Mouse (Mus musculus): ENCODE measurements around the gene Dnajb5.
A peak's percentile ranks its signal among the peaks of the same experiment; 100 is the strongest.

The Dnajb5 gene

GRCm38 (mm10) chr4:42944185-42944584 is 5.4 kb upstream of the Dnajb5 start:
- DNase-seq (ENCODE audit: low spot score) = no peak

GRCm38 (mm10) chr4:42945043-42945442 is 4.6 kb upstream of the Dnajb5 start:
- no peak for DNase-seq (ENCODE audit: low spot score)

- no peak for DNase-seq (ENCODE audit: low spot score)
Measured at GRCm38 (mm10) chr4:42945445-42945844, 4.2 kb upstream of the Dnajb5 start.

- DNase-seq (ENCODE audit: low spot score) = peak; percentile 74
Measured at GRCm38 (mm10) chr4:42945952-42946351, 3.7 kb upstream of the Dnajb5 start.

- peak; percentile 92 for DNase-seq (ENCODE audit: low spot score)
Measured at GRCm38 (mm10) chr4:42946733-42947290, 2.8 kb upstream of the Dnajb5 start.

GRCm38 (mm10) chr4:42948527-42948926 is 1.1 kb upstream of the Dnajb5 start:
- DNase-seq (ENCODE audit: low spot score) = no peak

- DNase-seq (ENCODE audit: low spot score) = no peak
Measured at GRCm38 (mm10) chr4:42949051-42949675, 451 bp upstream of the Dnajb5 start.

- DNase-seq (ENCODE audit: low spot score) = peak; percentile 74
Measured at GRCm38 (mm10) chr4:42950065-42950558, 498 bp downstream of the Dnajb5 start.

GRCm38 (mm10) chr4:42951206-42952195 is 1.9 kb downstream of the Dnajb5 start:
- DNase-seq (ENCODE audit: low spot score) = no peak

GRCm38 (mm10) chr4:42952563-42952962 is 2.9 kb downstream of the Dnajb5 start:
- DNase-seq (ENCODE audit: low spot score) = no peak

GRCm38 (mm10) chr4:42953435-42954094 is 4.0 kb downstream of the Dnajb5 start:
- no peak for DNase-seq (ENCODE audit: low spot score)

- peak; percentile 74 for DNase-seq (ENCODE audit: low spot score)
Measured at GRCm38 (mm10) chr4:42954297-42954696, 4.7 kb downstream of the Dnajb5 start.

- DNase-seq (ENCODE audit: low spot score) = no peak
Measured at GRCm38 (mm10) chr4:42955200-42955599, 5.6 kb downstream of the Dnajb5 start.

- DNase-seq (ENCODE audit: low spot score) = no peak
Measured at GRCm38 (mm10) chr4:42956581-42956980, 7.0 kb downstream of the Dnajb5 start.

- no peak for DNase-seq (ENCODE audit: low spot score)
Measured at GRCm38 (mm10) chr4:42957306-42957705, 7.7 kb downstream of the Dnajb5 start.

GRCm38 (mm10) chr4:42957979-42958378 is 8.4 kb downstream of the Dnajb5 start:
- no peak for DNase-seq (ENCODE audit: low spot score)

- no peak for DNase-seq (ENCODE audit: low spot score)
Measured at GRCm38 (mm10) chr4:42958942-42959341, 9.3 kb downstream of the Dnajb5 start.

- no peak for DNase-seq (ENCODE audit: low spot score)
Measured at GRCm38 (mm10) chr4:42959382-42959781, 9.8 kb downstream of the Dnajb5 start.

- DNase-seq (ENCODE audit: low spot score) = no peak
Measured at GRCm38 (mm10) chr4:42961592-42961991, 12.0 kb downstream of the Dnajb5 start.

- DNase-seq (ENCODE audit: low spot score) = no peak
Measured at GRCm38 (mm10) chr4:42963480-42963879, 13.9 kb downstream of the Dnajb5 start.

- DNase-seq (ENCODE audit: low spot score) = no peak
Measured at GRCm38 (mm10) chr4:42965039-42965719, 15.6 kb downstream of the Dnajb5 start.

GRCm38 (mm10) chr4:42969304-42969703 is 19.7 kb downstream of the Dnajb5 start, which contains the start of gene 1700022I11Rik:
TSS of gene 1700022I11Rik (plus strand) at chr4:42969604.
- DNase-seq (ENCODE audit: low spot score) = no peak
